Mouse (Mus musculus) heart, adult 2 months (tissue): ENCODE data around the gene Lrrc8d.

Experiments
- CTCF ChIP-seq: fragments of 200-600 bp; IDR thresholded peaks from 2 replicates; pipeline ENCODE4 v1.8.1; 2022; ENCODE audit warnings: antibody characterized with exemption, mild to moderate bottlenecking, moderate library complexity
- EP300 ChIP-seq: fragments of 200-500 bp; IDR thresholded peaks from 2 replicates; pipeline ENCODE4 v1.6.1; 2011; ENCODE audit warnings: low read depth, low read length, control low read depth; ENCODE audit not compliant: insufficient read depth

DNA sequence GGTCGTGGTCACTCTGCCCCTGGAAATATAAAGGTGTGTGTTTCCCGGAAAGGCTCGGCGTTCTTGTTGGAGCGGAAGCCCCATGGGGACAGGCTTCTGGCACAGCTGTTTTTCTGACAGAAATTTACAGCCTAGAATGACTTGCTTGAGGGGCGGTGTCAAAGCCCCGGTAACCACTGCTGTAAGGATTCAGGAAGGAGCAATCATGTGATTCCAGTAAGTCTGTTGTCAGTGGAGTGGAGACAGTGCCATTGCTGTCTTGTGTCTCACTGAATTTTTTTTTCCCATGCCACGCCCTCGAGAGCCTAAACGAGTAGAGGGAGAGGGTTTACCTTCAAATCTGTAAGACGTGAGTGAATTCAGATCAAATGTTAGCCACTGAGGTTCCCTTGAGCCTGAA lies 6.9 kb downstream of the Lrrc8d start:
- no peak for TF ChIP-seq CTCF
- no peak for TF ChIP-seq EP300
